Mouse (Mus musculus) adrenal gland, postnatal 25 days (tissue): ENCODE data around the gene Gm8914. TPM values are rescaled to one million over a fixed set of nuclear protein-coding genes. Genes with fewer than 3 reads are reported as not detected.
"Not testable (repeated sequence)": the region's sequence is repeated elsewhere in the genome, so short reads cannot be mapped to it uniquely, and the experiment has no call there.

ENCODE experiments used
- DNase-seq: peaks from one replicate; pipeline ENCODE4 v3.0.0; 2021; ENCODE audit warnings: mixed read lengths
- long read RNA-seq: library from polyadenylated mRNA; stranded (forward); transcript quantifications from one replicate; pipeline ENCODE4 v2.0.0, GENCODE M21; 2021
- total RNA-seq: library from RNA; stranded (reverse); gene quantifications from 2 replicates; pipeline ENCODE4 v1.2.3, GENCODE M21; 2021

Gene Gm8914
- total RNA-seq, result not detected in 2 replicates
- long read RNA-seq, result 0 reads

GRCm38 (mm10) chrX:91479826-91480225 lies at the start of gene Gm8914:
TSS of gene Gm8914 (plus strand) at chrX:91480126.
- not testable (repeated sequence) for DNase-seq

Other genes starting within 250 kb of the Gm8914 start
- not detected in 2 replicates for gene Mageb2, start 148.4 kb upstream of the Gm8914 start, total RNA-seq
- gene Gm5072, start 87.6 kb upstream of the Gm8914 start, total RNA-seq, result not detected in 2 replicates
- gene 1700084M14Rik, start 95.8 kb downstream of the Gm8914 start, total RNA-seq, result not detected in 2 replicates
- gene Gm14781, start 152.1 kb downstream of the Gm8914 start, total RNA-seq, result not detected in 2 replicates